Mouse (Mus musculus) thymus, adult 2 months (tissue): ENCODE results near the gene Snrpb2.

Experiments
- CTCF ChIP-seq: fragments of 200-500 bp; IDR thresholded peaks from 2 replicates; pipeline ENCODE4 v1.5.1; 2012; ENCODE audit warnings: mild to moderate bottlenecking, control low read depth, low read length, moderate library complexity, borderline replicate concordance; ENCODE audit not compliant: control insufficient read depth, poor library complexity, insufficient read depth; ENCODE audit errors: extremely low read depth
- POLR2A ChIP-seq: fragments of 200-500 bp; IDR thresholded peaks from 2 replicates; pipeline ENCODE4 v1.6.1; 2012; ENCODE audit warnings: mild to moderate bottlenecking, low read length, control low read depth, moderate library complexity; ENCODE audit not compliant: control insufficient read depth, poor library complexity, insufficient read depth; ENCODE audit errors: extremely low read depth

- TF ChIP-seq CTCF (no peak), POLR2A (no peak)
Observed at GRCm38 (mm10) chr2:143055251-143055650, 7.6 kb upstream of the Snrpb2 start.
